Mouse (Mus musculus): Measurements from ENCODE around the gene Vdac1. TPM values are rescaled to one million over a fixed set of nuclear protein-coding genes. Genes with fewer than 3 reads are reported as not detected.

Gene Vdac1
- polyA plus RNA-seq, 1 experiment from 2014 or later: 346 TPM

GRCm38 (mm10) chr11:52389933-52390332 lies 29.3 kb downstream of the Vdac1 start:
- WGBS (ENCODE audit: insufficient replicate concordance): 88% methylated on average over 7 of the region's 7 CpGs
- Histone ChIP-seq H3K4me2 (no peak overlapping the region), H3K4me3 (ENCODE audit: low read depth, low read length) (no peak overlapping the region), H3K4me1 (ENCODE audit: control insufficient read depth, insufficient read depth, low read length) (no peaks in the 10 kb centered on the region), H3K27me3 (ENCODE audit: control insufficient read depth, insufficient read depth, low read length) (no peaks in the 10 kb centered on the region), H3K9ac (ENCODE audit: low read depth, low read length) (no peak overlapping the region), H3K9me3 (replicated peaks; ENCODE audit: control insufficient read depth, low read length) (no peaks in the 10 kb centered on the region), H3K36me3 (ENCODE audit: control insufficient read depth, insufficient read depth, low read length) (peaks cover 21% of the 10 kb centered on the region), H3K27ac (ENCODE audit: low read depth, low read length) (no peak overlapping the region)
- no peak for ATAC-seq (replicated peaks; ENCODE audit: insufficient number of reproducible peaks, low FRiP score, low TSS enrichment)

- Histone ChIP-seq H3K27me3 (ENCODE audit: control insufficient read depth, insufficient read depth, low read length) (no peaks in the 10 kb centered on the region), H3K9me3 (replicated peaks; ENCODE audit: control insufficient read depth, low read length) (no peaks in the 10 kb centered on the region), H3K36me3 (ENCODE audit: control insufficient read depth, insufficient read depth, low read length) (no peaks in the 10 kb centered on the region; the same call in 1 of the 2 replicates), H3K27ac (ENCODE audit: low read depth, low read length) (no peak overlapping the region), H3K4me1 (ENCODE audit: control insufficient read depth, insufficient read depth, low read length) (no peaks in the 10 kb centered on the region), H3K4me3 (ENCODE audit: low read depth, low read length) (no peak overlapping the region), H3K4me2 (no peak overlapping the region), H3K9ac (ENCODE audit: low read depth, low read length) (no peak overlapping the region)
- WGBS (ENCODE audit: insufficient replicate concordance): 72% methylated on average over 4 of the region's 4 CpGs
- ATAC-seq (replicated peaks; ENCODE audit: insufficient number of reproducible peaks, low FRiP score, low TSS enrichment): no peak
These were observed 33.8 kb downstream of the Vdac1 start for GRCm38 (mm10) chr11:52394494-52394893.

- Histone ChIP-seq H3K36me3 (ENCODE audit: control insufficient read depth, insufficient read depth, low read length) (no peaks in the 10 kb centered on the region), H3K4me2 (no peak overlapping the region; the same call in 1 of the 2 replicates), H3K4me1 (ENCODE audit: control insufficient read depth, insufficient read depth, low read length) (no peaks in the 10 kb centered on the region), H3K27ac (ENCODE audit: low read depth, low read length) (no peak overlapping the region), H3K4me3 (ENCODE audit: low read depth, low read length) (no peak overlapping the region), H3K9ac (ENCODE audit: low read depth, low read length) (no peak overlapping the region), H3K27me3 (ENCODE audit: control insufficient read depth, insufficient read depth, low read length) (no peaks in the 10 kb centered on the region), H3K9me3 (replicated peaks; ENCODE audit: control insufficient read depth, low read length) (no peaks in the 10 kb centered on the region)
- WGBS (ENCODE audit: insufficient replicate concordance): 31% methylated on average over 4 of the region's 4 CpGs
- no peak for ATAC-seq (replicated peaks; ENCODE audit: insufficient number of reproducible peaks, low FRiP score, low TSS enrichment)
These were observed 34.7 kb downstream of the Vdac1 start for GRCm38 (mm10) chr11:52395343-52395742.

- H3K4me1 ChIP-seq (ENCODE audit: control insufficient read depth, insufficient read depth, low read length): no peaks in the 10 kb centered on the region
- H3K4me3 ChIP-seq (ENCODE audit: low read depth, low read length): peak within 1 kb of the TSS; percentile 98
- no peaks in the 10 kb centered on the region for H3K36me3 ChIP-seq (ENCODE audit: control insufficient read depth, insufficient read depth, low read length)
- H3K9ac ChIP-seq (ENCODE audit: low read depth, low read length): peak within 1 kb of the TSS; percentile 98
- H3K27me3 ChIP-seq (ENCODE audit: control insufficient read depth, insufficient read depth, low read length): no peaks in the 10 kb centered on the region
- no peaks in the 10 kb centered on the region for H3K9me3 ChIP-seq (replicated peaks; ENCODE audit: control insufficient read depth, low read length)
- peak within 1 kb of the TSS; percentile 95 for H3K27ac ChIP-seq (ENCODE audit: low read depth, low read length)
- peak within 1 kb of the TSS; percentile 75 for H3K4me2 ChIP-seq
- peak; percentile 90 for ATAC-seq (replicated peaks; ENCODE audit: insufficient number of reproducible peaks, low FRiP score, low TSS enrichment)
- WGBS (ENCODE audit: insufficient replicate concordance): 2% methylated on average over 38 of the region's 38 CpGs
These were observed 35.4 kb downstream of the Vdac1 start, which contains the start of gene 9530068E07Rik for GRCm38 (mm10) chr11:52395940-52396596. Gene 9530068E07Rik, plus strand, starts transcription at chr11:52396428.

- peak; percentile 79 for ATAC-seq (replicated peaks; ENCODE audit: insufficient number of reproducible peaks, low FRiP score, low TSS enrichment)
- no peaks in the 10 kb centered on the region for H3K9me3 ChIP-seq (replicated peaks; ENCODE audit: control insufficient read depth, low read length)
- peaks cover 3% of the 10 kb centered on the region for H3K4me1 ChIP-seq (ENCODE audit: control insufficient read depth, insufficient read depth, low read length)
- peak overlapping the region; percentile 98 for H3K4me3 ChIP-seq (ENCODE audit: low read depth, low read length)
- peak overlapping the region; percentile 75 for H3K4me2 ChIP-seq
- no peaks in the 10 kb centered on the region for H3K27me3 ChIP-seq (ENCODE audit: control insufficient read depth, insufficient read depth, low read length)
- peak overlapping the region; percentile 98 for H3K9ac ChIP-seq (ENCODE audit: low read depth, low read length)
- WGBS (ENCODE audit: insufficient replicate concordance): 1% methylated on average over 32 of the region's 33 CpGs
- H3K27ac ChIP-seq (ENCODE audit: low read depth, low read length): peak overlapping the region; percentile 95
- no peaks in the 10 kb centered on the region for H3K36me3 ChIP-seq (ENCODE audit: control insufficient read depth, insufficient read depth, low read length)
These were observed 36.0 kb downstream of the Vdac1 start for GRCm38 (mm10) chr11:52396597-52397188.

- Histone ChIP-seq H3K9ac (ENCODE audit: low read depth, low read length) (peak overlapping the region; percentile 98; the same call in 1 of the 2 replicates), H3K27ac (ENCODE audit: low read depth, low read length) (peak overlapping the region; percentile 95; the same call in 1 of the 2 replicates)
These were observed 36.8 kb downstream of the Vdac1 start for GRCm38 (mm10) chr11:52397385-52397987.

GRCm38 (mm10) chr11:52401476-52401875 lies 40.8 kb downstream of the Vdac1 start:
- Histone ChIP-seq H3K27ac (ENCODE audit: low read depth, low read length) (no peak overlapping the region), H3K4me1 (ENCODE audit: control insufficient read depth, insufficient read depth, low read length) (peaks cover 9% of the 10 kb centered on the region), H3K27me3 (ENCODE audit: control insufficient read depth, insufficient read depth, low read length) (no peaks in the 10 kb centered on the region), H3K4me3 (ENCODE audit: low read depth, low read length) (no peak overlapping the region), H3K9me3 (replicated peaks; ENCODE audit: control insufficient read depth, low read length) (no peaks in the 10 kb centered on the region), H3K9ac (ENCODE audit: low read depth, low read length) (no peak overlapping the region), H3K4me2 (no peak overlapping the region), H3K36me3 (ENCODE audit: control insufficient read depth, insufficient read depth, low read length) (peaks cover 12% of the 10 kb centered on the region)
- 60% methylated on average over 2 of the region's 2 CpGs for WGBS (ENCODE audit: insufficient replicate concordance)
- ATAC-seq (replicated peaks; ENCODE audit: insufficient number of reproducible peaks, low FRiP score, low TSS enrichment): no peak

More at GRCm38 (mm10) chr11:52397385-52397987, 36.8 kb downstream of the Vdac1 start:
- ATAC-seq (replicated peaks; ENCODE audit: insufficient number of reproducible peaks, low FRiP score, low TSS enrichment): no peak
- Histone ChIP-seq H3K9me3 (replicated peaks; ENCODE audit: control insufficient read depth, low read length) (no peaks in the 10 kb centered on the region), H3K27me3 (ENCODE audit: control insufficient read depth, insufficient read depth, low read length) (no peaks in the 10 kb centered on the region), H3K4me2 (peak overlapping the region; percentile 75), H3K4me3 (ENCODE audit: low read depth, low read length) (peak overlapping the region; percentile 98), H3K36me3 (ENCODE audit: control insufficient read depth, insufficient read depth, low read length) (no peaks in the 10 kb centered on the region), H3K4me1 (ENCODE audit: control insufficient read depth, insufficient read depth, low read length) (peaks cover 9% of the 10 kb centered on the region)
- WGBS (ENCODE audit: insufficient replicate concordance): 80% methylated on average over 4 of the region's 4 CpGs

GRCm38 (mm10) chr11:52402566-52402965 lies 41.9 kb downstream of the Vdac1 start:
- no peak for ATAC-seq (replicated peaks; ENCODE audit: insufficient number of reproducible peaks, low FRiP score, low TSS enrichment)
- peaks cover 14% of the 10 kb centered on the region for H3K36me3 ChIP-seq (ENCODE audit: control insufficient read depth, insufficient read depth, low read length)
- H3K9me3 ChIP-seq (replicated peaks; ENCODE audit: control insufficient read depth, low read length): no peaks in the 10 kb centered on the region
- H3K4me2 ChIP-seq: no peak overlapping the region
- peaks cover 9% of the 10 kb centered on the region for H3K4me1 ChIP-seq (ENCODE audit: control insufficient read depth, insufficient read depth, low read length)
- no peak overlapping the region for H3K27ac ChIP-seq (ENCODE audit: low read depth, low read length)
- H3K27me3 ChIP-seq (ENCODE audit: control insufficient read depth, insufficient read depth, low read length): no peaks in the 10 kb centered on the region
- no peak overlapping the region for H3K9ac ChIP-seq (ENCODE audit: low read depth, low read length)
- no peak overlapping the region for H3K4me3 ChIP-seq (ENCODE audit: low read depth, low read length)
- 50% methylated on average over 1 of the region's 1 CpGs for WGBS (ENCODE audit: insufficient replicate concordance)

Data from heart, embryonic 11.5 days (tissue).